Mouse (Mus musculus) adipocyte (in vitro differentiated cells): Measurements from ENCODE around the gene Zmynd19.
A peak's percentile ranks its signal among the peaks of the same experiment; 100 is the strongest.

ENCODE experiments used
- DNase-seq: peaks from one replicate; pipeline ENCODE4 v3.0.0-alpha.2; 2016; ENCODE audit warnings: low spot score

The Zmynd19 gene

DNA sequence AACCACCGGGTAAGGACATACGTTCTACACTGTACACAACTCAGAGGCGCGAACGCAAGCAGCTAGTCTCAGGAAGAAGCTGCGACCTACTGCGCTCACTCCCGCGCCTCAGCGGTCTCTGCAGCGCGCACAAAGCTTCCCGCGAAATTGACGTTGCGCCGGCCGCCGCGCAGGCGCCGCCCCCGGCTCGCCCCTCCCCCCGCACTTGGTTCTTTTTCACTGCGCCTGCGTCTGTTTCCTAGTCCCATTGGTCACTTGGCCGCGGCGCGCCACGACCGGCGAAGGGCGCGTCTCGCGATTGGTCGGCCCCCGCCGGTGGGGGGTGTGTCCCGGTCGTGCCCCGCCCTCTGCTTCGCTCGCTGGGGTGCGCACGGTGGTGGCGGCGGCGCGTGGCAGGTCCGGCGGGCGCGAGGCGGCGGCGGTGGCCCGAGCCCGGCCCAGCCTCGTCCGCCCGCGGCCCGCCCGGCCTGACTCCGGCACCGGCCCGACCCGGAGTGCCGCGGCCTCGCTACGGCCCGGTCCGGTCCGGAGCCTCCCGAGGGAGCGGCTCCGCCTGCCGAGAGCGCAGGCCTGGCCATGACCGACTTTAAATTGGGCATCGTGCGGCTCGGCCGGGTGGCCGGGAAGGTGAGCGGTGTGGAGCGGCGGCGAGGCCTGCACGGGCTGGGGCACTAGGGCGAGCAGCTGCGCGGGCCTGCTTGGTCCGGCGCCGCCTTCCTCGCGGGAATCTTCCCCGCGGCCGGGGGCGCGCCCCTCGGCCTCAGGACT, at the start of gene Zmynd19:
Gene Zmynd19 (plus strand): TSS at position 372 of the 768 bp plus-strand sequence.
- DNase-seq: peak; percentile 94

DNA sequence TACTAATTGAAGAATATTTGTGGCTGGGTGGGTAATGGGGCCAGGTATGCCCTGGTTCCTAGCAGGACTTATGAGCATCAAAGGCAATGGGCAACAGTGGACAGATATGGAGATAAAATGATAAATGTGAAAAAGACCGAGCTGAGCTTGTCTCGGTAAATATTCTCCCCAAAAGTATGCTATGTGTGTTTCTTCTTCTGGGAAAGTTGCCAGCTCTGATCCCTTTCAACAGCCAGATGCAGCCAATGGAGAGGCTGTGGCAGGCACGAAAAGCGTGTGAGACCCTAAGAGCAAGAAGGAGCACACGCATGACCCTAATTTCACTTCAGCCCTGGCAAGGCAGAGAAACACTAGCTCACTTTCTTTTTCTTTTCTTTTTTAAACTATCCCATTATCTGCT, 48.5 kb upstream of the Zmynd19 start:
- no peak for DNase-seq

GRCm38 (mm10) chr2:24902999-24903398, 46.6 kb upstream of the Zmynd19 start:
- no peak for DNase-seq

GRCm38 (mm10) chr2:24904823-24905652, 44.6 kb upstream of the Zmynd19 start:
- DNase-seq: no peak

DNA sequence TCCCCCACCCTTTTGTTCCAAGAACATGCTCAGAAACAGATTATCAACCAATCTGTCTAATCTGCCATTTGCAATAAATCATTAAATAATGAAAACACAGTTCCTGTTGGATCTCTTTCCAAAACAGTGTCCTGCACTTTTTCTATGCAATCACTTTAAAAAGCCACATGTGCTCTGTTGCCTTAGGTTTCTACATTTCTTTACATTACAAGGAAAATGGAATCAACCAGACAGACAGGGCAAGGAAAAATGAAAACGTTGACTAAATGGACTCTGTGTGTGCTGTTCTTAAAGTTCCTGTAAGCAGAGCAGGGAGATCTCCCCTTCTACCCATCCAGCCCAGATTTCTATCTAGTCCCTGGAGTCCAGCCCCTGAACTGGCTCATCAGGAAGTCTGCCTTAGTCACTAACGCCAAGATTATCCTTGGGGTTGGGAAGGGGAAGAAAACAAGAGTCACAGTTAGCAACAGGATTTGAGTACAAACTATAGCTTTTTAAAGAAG, 43.9 kb upstream of the Zmynd19 start:
- DNase-seq: no peak

DNA sequence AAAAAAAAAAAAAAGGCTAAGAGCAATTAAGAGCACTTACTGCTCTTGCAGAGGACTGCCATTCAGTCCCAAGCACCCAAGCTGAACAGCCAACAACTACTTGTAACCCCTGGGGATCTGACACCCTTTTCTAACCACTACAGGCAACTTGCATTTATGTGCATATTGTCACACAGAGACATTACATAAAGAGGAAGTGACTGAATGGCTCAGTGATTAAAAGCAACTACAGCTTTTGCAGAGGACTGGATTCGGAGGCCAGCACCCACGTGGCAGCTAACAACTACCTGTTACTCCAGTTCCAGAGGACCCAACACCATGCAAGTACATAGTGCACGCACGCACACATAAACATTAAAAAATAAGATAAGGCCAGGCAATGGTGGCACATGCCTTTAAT, 39.1 kb upstream of the Zmynd19 start:
- DNase-seq: no peak

GRCm38 (mm10) chr2:24912189-24912588, 37.4 kb upstream of the Zmynd19 start:
- no peak for DNase-seq

DNA sequence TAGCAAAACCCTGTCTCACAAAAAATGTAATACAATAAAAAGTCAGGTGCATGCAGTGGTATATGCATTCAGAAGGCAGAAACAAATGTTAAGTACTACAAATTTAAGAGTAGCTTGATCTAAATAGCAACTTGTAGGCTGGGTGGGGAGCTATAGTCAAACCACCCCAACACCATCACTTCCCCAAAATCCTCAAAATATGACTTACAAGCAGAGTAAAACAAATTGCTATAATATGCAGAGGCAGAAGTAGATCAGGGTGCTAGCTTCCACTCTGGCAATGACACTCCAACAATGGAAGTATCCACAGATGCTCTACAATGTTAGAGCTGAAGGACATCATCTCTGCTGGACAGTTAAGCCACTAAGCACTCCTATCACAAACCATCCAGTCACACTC, 37.0 kb upstream of the Zmynd19 start:
- DNase-seq: no peak

DNA sequence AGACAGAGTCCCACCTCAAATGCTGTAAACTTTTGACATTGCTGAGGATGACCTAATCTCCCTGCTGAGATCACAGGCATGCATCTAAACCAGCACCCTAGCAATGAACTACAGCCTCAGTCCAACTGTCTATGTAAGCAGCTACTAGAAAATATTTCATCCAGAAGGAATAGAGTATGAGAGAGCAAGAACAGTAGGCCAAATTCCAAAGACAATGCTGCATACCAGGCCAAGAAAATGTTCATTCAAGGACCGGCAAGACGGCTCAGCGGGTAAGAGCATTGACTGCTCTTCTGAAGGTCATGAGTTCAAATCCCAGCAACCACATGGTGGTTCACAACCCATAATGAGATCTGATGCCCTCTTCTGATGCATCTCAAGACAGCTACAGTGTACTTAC, 34.8 kb upstream of the Zmynd19 start:
- no peak for DNase-seq

DNA sequence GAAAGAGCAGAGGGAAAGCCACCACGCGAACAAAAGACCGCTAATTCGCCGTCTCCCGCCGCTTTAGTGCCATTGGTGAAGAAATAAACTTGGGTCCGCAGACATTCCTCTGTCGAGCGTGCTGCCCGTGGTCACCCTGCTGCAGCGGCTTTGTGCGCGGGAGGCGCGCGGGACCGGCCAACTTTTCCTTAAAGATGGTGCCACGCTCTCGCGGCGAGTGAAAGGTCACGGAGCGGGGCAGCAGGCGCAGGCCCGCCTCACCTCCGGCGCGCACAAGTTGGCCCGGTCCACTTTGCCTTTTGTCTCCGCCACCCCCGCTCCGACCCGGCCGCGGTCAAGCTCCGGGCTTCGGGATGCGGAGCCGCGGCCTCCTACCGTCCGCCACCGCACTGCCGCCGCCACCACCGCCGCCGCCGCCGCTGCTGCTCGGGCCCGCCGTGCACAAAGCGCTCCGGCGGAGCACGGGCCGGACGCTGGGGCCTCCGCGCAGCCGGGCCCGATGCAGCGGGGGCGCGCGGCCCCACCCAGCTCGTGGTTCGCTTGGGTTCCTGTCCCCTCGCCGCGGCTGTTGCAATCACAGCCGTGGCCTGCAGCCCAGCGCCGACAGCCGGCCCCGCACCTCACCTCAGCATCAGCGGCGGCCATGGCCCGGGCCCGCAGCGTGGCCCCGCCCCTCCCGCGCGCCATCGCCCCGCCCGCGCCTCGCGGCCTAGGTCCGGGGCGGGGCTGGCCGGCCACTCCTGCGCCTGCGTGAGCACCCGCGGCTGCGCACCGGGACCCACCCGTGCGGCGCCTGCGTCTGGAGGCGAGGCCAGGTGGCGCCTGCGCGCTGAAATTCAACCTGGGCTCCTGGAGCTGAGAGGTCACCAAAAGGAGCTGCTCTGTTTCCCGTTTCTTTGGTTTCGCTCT, 30.4 kb upstream of the Zmynd19 start, which contains the start of gene Ehmt1:
Gene Ehmt1 (minus strand): TSS at position 685 of the 909 bp plus-strand sequence.
- peak; percentile 89 for DNase-seq

- DNase-seq: no peak
Measured at GRCm38 (mm10) chr2:24919839-24920175, 29.8 kb upstream of the Zmynd19 start.

GRCm38 (mm10) chr2:24923561-24923960, 26.0 kb upstream of the Zmynd19 start:
- DNase-seq: peak; percentile 34

- DNase-seq: no peak
Measured at GRCm38 (mm10) chr2:24925284-24925683, 24.3 kb upstream of the Zmynd19 start.

DNA sequence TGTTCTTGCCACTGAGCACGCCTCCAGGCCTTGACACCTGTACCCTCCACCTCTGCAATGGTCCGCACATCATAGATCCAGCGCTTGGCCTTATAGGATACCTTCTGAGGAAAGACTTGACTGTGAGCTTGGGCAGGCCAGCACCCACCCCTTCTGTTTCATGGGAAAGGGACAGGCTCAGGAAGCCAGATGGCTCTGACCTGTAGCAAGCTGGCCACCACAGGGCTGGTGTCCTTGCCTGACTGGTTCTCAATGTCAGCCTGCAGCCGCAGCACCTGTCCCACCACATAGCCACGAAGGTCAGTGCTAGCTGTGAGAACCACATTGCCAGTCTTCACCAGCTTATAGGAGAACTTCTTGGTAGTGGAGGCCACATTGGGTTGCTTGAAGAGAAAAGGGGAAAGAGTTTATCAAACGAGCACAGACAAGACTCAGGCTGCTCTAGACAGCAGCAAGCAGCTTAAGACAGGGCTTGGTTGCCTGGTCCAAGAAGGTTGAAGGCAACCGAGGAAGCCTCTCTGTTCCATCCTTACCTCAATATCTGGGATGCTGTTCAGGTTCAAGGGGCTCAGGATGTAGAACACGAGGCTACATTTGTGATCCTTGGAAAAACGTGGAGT, 23.1 kb upstream of the Zmynd19 start:
- DNase-seq: no peak

- no peak for DNase-seq
Measured at GRCm38 (mm10) chr2:24926965-24927358, 22.6 kb upstream of the Zmynd19 start.

DNA sequence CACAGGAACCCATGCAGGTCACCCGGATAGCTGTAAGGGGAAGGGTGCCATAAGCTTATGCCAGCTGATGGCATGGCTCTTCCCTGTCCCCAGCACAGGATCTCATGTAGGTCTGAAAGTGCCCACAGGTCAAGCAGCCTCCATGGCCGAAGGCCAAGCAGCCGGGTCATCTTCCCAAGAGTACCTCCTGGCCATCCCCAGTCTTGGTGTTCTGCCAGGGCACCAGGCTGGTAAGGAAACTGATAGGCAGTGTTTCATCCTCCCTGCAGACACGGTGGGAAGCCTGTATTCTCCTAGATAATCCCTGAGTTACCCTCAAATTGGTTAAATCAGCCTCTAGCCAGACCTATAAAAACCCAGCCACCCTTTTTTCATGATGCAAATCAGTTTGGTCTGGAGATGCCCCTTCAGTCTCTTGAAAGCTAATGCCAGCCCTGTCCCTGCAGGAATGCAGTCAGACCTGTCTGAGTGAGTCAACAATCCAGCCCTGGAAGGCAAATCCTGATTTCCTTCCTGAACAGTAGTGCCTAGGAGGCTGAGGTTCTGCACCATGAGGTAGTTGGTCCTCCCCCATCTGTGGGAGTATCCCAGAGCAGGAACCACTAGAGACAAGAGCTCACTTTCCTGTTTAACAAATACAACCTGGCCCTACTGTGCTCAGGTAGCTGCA, 21.6 kb upstream of the Zmynd19 start:
- DNase-seq: no peak

DNA sequence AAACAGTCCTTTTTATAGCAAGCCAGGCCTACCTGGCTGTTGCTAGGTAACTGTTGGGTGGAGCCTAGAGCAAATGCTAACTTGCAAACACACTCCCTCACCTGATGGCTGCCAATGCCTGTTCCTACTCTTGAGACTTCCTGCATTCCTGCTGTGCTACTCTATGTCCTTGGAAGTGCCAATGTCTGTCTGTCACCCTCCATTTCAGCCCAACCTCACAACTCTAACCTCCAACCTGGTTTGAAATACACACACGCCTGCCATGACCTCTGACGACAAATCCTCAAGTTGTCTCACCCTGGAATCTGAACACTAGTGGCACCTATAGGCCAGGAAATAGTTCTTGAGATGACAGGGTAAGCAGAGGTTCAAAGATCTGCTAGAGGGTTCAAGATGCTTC, 20.5 kb upstream of the Zmynd19 start:
- DNase-seq: no peak

DNA sequence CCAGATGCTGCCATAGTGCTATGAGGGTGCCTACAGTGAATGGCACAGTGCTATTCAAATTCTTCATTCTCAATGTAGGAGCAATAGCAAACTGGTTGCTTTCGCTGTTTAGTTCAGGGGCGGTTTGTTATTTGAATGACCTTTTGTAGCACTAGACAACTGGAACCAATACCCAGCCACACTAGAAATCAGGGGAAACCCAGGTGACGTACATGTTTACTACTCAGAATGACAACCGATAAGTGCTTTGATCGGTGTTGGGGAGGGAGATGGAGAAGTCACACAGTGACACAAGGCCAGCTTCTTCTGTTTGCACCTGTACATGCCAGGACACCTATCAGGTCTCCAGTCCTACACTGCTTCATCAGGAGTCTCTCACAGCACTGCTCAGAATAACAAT, 20.0 kb upstream of the Zmynd19 start:
- no peak for DNase-seq

GRCm38 (mm10) chr2:24934441-24934963, 15.1 kb upstream of the Zmynd19 start:
- DNase-seq: no peak

DNA sequence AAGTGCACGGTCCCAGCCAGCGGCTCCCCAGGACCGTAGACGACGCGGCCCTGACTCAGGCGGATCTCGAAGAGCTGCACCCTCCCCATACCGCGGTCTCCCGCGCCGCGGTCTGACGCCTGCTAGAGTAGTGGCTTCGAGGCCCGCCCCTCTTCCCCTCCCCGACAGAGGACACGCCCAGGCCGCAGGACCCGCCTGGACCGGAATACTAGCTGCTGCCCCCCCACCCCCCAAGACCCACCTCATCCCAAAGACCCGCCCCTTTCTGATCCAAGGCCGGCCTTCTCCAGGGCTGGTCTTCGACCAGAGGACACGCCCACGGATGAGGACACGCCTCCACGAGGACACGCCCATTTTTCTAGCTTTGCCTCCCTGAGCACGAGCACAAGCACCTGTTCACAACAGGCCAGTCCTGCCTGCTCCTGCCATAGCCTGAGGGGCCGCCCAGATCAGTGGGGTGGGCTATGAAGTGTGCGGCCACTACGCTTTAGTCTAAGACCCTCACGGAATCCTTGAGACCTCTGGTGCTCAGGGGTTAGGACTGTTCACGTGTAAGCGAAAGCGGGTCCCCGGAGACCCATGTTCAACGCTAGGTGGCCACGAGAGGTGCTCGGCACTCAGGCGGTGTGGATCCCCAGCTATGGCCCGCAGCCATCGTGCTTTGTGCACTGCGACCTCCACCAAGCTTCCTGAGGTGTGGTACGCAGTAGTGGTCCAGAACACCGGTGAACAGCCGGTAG, 14.4 kb upstream of the Zmynd19 start, which contains the start of gene Arrdc1:
Gene Arrdc1 (minus strand): TSS at position 196 of the 740 bp plus-strand sequence.
- DNase-seq: peak; percentile 73
